Mouse (Mus musculus) neural tube, embryonic 11.5 days (tissue): Measurements from ENCODE around the gene Tnfrsf14. TPM values are rescaled to one million over a fixed set of nuclear protein-coding genes. Genes with fewer than 3 reads are reported as not detected.
A peak's percentile ranks its signal among the peaks of the same experiment; 100 is the strongest.

ENCODE experiments used
- ATAC-seq: fragments of 200-750 bp; cut with Nextera tagmentation; 2 replicates; pipeline ENCODE4 v1.8.0; 2017; ENCODE audit warnings: moderate number of reproducible peaks, mild to moderate bottlenecking, moderate TSS enrichment, moderate library complexity; ENCODE audit not compliant: insufficient read depth, low FRiP score, low TSS enrichment
- DNase-seq: peaks from one replicate; pipeline ENCODE4 v3.0.0-alpha.2; 2015; ENCODE audit warnings: low spot score
- H3K27ac ChIP-seq: fragments of 300-500 bp; sonication (generic); 2 replicates; pipeline ENCODE4 v1.5.1; 2014; ENCODE audit warnings: low read depth, mild to moderate bottlenecking, low read length
- H3K27me3 ChIP-seq: fragments of 300-500 bp; sonication (generic); 2 replicates; pipeline ENCODE4 v1.6.1; 2014; ENCODE audit warnings: mild to moderate bottlenecking, low read length, mixed read lengths; ENCODE audit not compliant: control insufficient read depth, insufficient read depth
- H3K36me3 ChIP-seq: fragments of 300-500 bp; sonication (generic); 2 replicates; pipeline ENCODE4 v1.6.1; 2014; ENCODE audit warnings: mild to moderate bottlenecking, low read length, moderate library complexity, mixed read lengths; ENCODE audit not compliant: control insufficient read depth, insufficient read depth
- H3K4me1 ChIP-seq: fragments of 300-500 bp; sonication (generic); 2 replicates; pipeline ENCODE4 v1.6.1; 2014; ENCODE audit warnings: low read length, mixed read lengths; ENCODE audit not compliant: control insufficient read depth, insufficient read depth
- H3K4me2 ChIP-seq: fragments of 300-500 bp; sonication (generic); 2 replicates; pipeline ENCODE4 v1.6.1; 2014; ENCODE audit warnings: low read depth, mild to moderate bottlenecking, moderate library complexity
- H3K4me3 ChIP-seq: fragments of 300-500 bp; sonication (generic); 2 replicates; pipeline ENCODE4 v1.5.1; 2014; ENCODE audit warnings: low read depth, low read length
- H3K9ac ChIP-seq: fragments of 300-500 bp; sonication (generic); 2 replicates; pipeline ENCODE4 v1.6.1; 2014; ENCODE audit warnings: mild to moderate bottlenecking, low read length
- H3K9me3 ChIP-seq: fragments of 300-500 bp; sonication (generic); 2 replicates; pipeline ENCODE4 v1.6.1; 2016; ENCODE audit warnings: low read length; ENCODE audit not compliant: control insufficient read depth
- WGBS: fragments of 180-500 bp; shearing (Covaris S2); extraction: QIAGEN DNeasy Blood & Tissue Kit; methylation state at CpG from one replicate; pipeline ENCODE4 v1.1.7; 2014; 5-methylcytosine and 5-hydroxymethylcytosine counted together
- polyA plus RNA-seq: library from polyadenylated mRNA; unstranded; fragments of >200 nt; fragmentation: Nextera tagmentation; extraction: Ambion mirVana; gene quantifications from 2 replicates; pipeline ENCODE4 v1.2.1, GENCODE M21; 2014

Tnfrsf14 gene
- polyA plus RNA-seq, 1 experiment from 2014 or later, result 1.1 TPM

DNA sequence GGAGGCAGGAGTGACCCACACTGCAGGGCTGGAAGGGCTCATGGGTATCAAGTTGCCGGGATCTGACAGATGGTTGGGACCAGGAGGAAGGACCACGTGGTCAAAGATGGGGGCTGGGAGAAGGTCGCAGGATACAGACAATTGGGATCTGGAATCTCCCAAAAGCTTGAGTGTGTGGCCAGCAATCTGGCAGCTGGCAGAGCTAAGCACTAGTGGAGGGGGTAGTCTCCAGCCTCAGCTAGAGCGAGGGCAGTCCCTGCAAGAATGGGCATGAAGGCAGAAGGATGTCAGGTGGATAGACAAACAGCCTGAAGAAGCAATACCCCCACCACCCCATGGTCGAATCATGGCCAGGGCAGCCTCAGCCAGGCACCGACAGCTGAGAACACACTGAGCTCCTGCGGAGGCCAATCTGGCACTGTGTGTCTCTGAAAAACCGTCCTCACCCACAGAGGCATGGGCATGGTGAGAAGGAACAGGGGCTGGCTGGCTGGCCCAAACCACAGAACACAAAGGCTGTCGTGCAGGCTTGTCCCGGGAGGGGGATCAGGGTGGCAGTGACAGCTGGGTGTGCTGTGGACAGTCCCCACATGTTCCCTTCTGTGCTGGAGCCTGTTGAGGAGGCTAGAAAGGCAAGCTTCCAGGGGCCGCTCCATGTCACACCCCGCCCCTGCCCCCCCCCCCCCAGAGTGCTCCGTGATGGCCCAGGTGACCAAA, 41.3 kb downstream of the Tnfrsf14 start:
- Histone ChIP-seq H3K4me3 (no peak overlapping the region), H3K9me3 (no peaks in the 10 kb centered on the region), H3K4me2 (no peak overlapping the region), H3K36me3 (no peaks in the 10 kb centered on the region), H3K9ac (no peak overlapping the region), H3K4me1 (no peaks in the 10 kb centered on the region), H3K27ac (no peak overlapping the region), H3K27me3 (no peaks in the 10 kb centered on the region)
- WGBS, result 71% methylated on average over 13 of the region's 13 CpGs
- DNase-seq, result no peak
- no peak for ATAC-seq

DNA sequence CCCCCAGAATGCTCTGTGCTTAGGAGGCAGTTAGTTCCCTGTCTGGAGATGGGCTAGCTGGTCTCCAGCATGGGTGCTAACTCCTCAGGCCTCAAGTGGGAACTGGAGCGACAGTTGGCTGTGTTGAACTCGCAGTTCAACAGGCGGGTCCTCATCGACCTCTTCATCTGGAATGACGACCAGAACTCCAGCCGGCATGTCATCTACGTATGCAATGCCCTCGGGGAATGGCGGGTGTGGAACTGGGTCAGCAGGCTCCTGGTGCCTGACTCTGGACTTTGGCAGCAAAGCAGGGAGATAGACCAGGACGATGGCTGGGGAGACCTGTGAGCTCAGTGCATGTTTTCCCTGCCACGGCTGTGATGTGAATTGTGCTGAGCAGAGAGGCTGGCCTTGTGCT, 42.9 kb downstream of the Tnfrsf14 start:
- ATAC-seq (no peak), DNase-seq (no peak)
- Histone ChIP-seq H3K27me3 (no peaks in the 10 kb centered on the region), H3K4me1 (no peaks in the 10 kb centered on the region), H3K36me3 (no peaks in the 10 kb centered on the region), H3K4me3 (no peak overlapping the region), H3K27ac (no peak overlapping the region), H3K4me2 (no peak overlapping the region), H3K9me3 (no peaks in the 10 kb centered on the region), H3K9ac (no peak overlapping the region)
- 84% methylated on average over 11 of the region's 11 CpGs for WGBS

DNA sequence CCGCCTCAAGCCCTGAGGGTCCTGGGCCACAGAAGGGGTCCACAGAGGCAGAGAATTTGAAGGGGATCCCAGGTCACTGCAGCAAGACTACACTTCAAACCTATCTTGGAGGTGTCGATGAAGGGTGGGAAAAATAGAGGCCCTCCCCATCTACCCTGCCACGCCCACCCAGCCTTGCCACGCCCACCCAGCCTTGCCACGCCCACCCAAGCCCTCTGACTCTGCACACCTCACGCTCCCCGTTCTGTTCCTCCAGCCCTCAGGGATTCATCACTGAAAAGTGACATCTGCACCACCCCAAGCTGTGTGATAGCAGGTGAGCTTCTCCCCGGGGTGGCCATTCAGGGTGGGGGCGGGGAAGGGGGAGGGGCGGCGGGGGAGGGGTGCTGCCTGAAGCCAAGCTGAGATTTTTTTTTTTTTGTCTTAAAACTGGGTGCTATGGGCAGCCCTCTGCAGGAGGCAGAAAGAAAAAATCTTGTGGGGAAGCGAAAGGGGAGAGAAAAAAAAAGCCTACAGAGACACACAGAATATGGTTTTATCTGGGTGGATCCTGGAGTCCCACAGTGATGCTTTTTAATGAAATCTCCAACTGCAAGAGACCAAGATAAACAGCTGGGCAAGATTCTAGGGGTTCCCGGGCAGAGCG, 46.2 kb downstream of the Tnfrsf14 start:
- WGBS, result 26% methylated on average over 14 of the region's 14 CpGs
- Histone ChIP-seq H3K27ac (no peak overlapping the region), H3K4me2 (no peak overlapping the region), H3K9ac (no peak overlapping the region), H3K4me3 (no peak overlapping the region), H3K27me3 (no peaks in the 10 kb centered on the region), H3K36me3 (no peaks in the 10 kb centered on the region), H3K9me3 (no peaks in the 10 kb centered on the region), H3K4me1 (no peaks in the 10 kb centered on the region)
- ATAC-seq (no peak), DNase-seq (no peak)

DNA sequence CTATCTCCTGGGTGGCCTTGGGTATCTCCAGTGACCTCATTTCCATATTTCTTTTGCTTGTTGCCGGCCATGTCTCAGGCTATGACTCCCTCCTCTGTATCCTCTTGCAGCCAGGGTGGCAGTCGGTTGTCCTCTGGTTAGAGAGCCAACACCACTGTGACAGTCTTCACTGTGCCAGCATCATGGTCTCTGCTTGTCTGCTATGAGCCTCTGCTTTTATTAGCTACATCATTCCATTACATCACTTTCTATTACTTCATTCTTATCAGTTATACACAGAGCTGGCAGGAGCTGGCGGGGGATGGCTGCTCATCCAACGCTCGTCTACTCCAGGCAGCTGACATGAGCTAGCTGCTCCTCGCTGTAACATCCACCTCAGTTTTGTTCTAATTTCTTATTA, 47.6 kb downstream of the Tnfrsf14 start:
- WGBS, result 84% methylated on average over 6 of the region's 6 CpGs
- H3K27me3 ChIP-seq, result no peaks in the 10 kb centered on the region
- ATAC-seq (no peak), DNase-seq (no peak)
- H3K4me3 ChIP-seq, result no peak overlapping the region
- H3K4me1 ChIP-seq, result no peaks in the 10 kb centered on the region
- H3K4me2 ChIP-seq, result no peak overlapping the region
- no peaks in the 10 kb centered on the region for H3K36me3 ChIP-seq
- no peak overlapping the region for H3K9ac ChIP-seq
- H3K27ac ChIP-seq, result no peak overlapping the region
- H3K9me3 ChIP-seq, result no peaks in the 10 kb centered on the region

DNA sequence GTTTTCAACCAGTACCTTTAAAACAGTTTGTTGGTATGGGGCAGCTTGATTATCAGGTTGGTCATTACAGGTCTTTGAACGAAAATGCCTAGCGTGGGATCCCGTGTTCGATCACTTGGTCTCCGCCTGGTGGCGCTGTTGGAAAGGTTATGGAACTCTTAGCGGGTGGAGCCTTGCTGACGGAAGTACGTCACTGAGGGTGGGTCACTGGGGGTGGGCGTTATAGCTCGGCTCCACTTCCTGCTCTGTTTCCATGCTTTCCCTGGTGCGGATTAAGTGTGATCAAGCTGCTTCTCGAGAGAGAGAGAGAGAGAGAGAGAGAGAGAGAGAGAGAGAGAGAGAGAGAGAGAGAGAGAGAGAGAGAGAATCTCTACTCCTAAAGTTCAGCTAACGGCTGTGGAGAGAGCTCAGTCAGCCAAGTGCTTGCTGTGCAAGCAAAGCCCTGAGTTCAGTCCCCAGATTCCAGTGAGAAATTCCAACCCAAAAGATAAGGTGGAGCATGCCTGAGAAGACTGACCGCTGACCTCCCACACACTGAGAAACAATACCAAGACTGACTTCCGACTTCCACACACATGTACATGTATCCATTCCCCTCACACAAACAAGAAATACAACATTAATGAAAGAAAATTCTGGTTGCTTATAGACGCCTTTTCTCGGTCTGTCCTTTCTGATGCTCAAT, 50.4 kb downstream of the Tnfrsf14 start:
- Histone ChIP-seq H3K4me3 (peak overlapping the region; percentile 32), H3K9me3 (no peaks in the 10 kb centered on the region), H3K4me2 (peak overlapping the region; percentile 50), H3K27ac (no peak overlapping the region), H3K4me1 (no peaks in the 10 kb centered on the region), H3K27me3 (no peaks in the 10 kb centered on the region), H3K9ac (peak overlapping the region; percentile 54), H3K36me3 (no peaks in the 10 kb centered on the region)
- DNase-seq (peak; percentile 94), ATAC-seq (peak; percentile 96)
- WGBS, result 12% methylated on average over 18 of the region's 18 CpGs

DNA sequence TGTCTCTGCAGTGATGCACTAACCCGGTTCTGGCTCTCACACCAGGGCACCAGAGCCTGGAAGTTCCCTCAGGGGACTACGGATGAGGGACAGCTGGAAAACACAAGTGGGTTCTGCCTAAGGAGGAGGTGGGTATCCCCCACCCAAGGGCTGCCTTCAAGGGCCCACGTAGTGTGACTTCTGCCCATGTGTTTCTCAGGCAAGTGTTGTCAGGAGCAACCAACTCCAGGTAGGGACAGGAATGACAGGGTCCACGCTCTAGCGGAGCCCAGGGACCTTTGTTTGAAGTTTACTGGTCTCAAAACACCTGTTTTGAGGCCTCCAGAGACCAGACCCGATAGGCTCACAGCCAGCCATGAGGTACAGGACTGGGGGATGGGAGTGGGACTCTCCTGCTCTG, 55.2 kb downstream of the Tnfrsf14 start:
- Histone ChIP-seq H3K4me2 (no peak overlapping the region), H3K27me3 (0 out of 2 replicates have a peak, but pooled peaks cover 4% of the 10 kb centered on the region), H3K27ac (no peak overlapping the region), H3K4me1 (no peaks in the 10 kb centered on the region), H3K36me3 (no peaks in the 10 kb centered on the region), H3K4me3 (no peak overlapping the region), H3K9ac (no peak overlapping the region), H3K9me3 (no peaks in the 10 kb centered on the region)
- ATAC-seq (no peak), DNase-seq (no peak)
- WGBS, result 74% methylated on average over 6 of the region's 6 CpGs

Other genes starting within 250 kb of the Tnfrsf14 start
- 0.38 and 0.39 TPM in 2 replicates for gene Ttc34, start 91.1 kb downstream of the Tnfrsf14 start, polyA plus RNA-seq
- 0.50 and 0.72 TPM in 2 replicates for gene Mmel1, start 59.0 kb downstream of the Tnfrsf14 start, polyA plus RNA-seq
- 40.2 and 42.1 TPM in 2 replicates for gene Fam213b, start 29.4 kb downstream of the Tnfrsf14 start, polyA plus RNA-seq
- 191 and 218 TPM in 2 replicates for gene Hes5, start 32.4 kb upstream of the Tnfrsf14 start, polyA plus RNA-seq
- gene Pank4, start 35.6 kb upstream of the Tnfrsf14 start, polyA plus RNA-seq, result 36.1 and 38.2 TPM in 2 replicates
- gene Plch2, start 128.2 kb upstream of the Tnfrsf14 start, polyA plus RNA-seq, result 1.4 and 1.6 TPM in 2 replicates
- 6.9 and 8.3 TPM in 2 replicates for gene Pex10, start 138.5 kb upstream of the Tnfrsf14 start, polyA plus RNA-seq
- gene Rer1, start 157.8 kb upstream of the Tnfrsf14 start, polyA plus RNA-seq, result 143 and 145 TPM in 2 replicates
- gene Morn1, start 158.0 kb upstream of the Tnfrsf14 start, polyA plus RNA-seq, result 3.9 and 5.3 TPM in 2 replicates